Mouse (Mus musculus) ES-E14 (cell line): ENCODE measurements around the gene Msx3. TPM values are rescaled to one million over a fixed set of nuclear protein-coding genes. Genes with fewer than 3 reads are reported as not detected.
A peak's percentile ranks its signal among the peaks of the same experiment; 100 is the strongest.

Experiments used
- DNase-seq: peaks from one replicate; pipeline ENCODE4 v3.0.0-alpha.2; 2013; ENCODE audit warnings: low read depth, low spot score
- H3K27ac ChIP-seq: 2 replicates; pipeline ENCODE4 v1.5.1; 2012; ENCODE audit warnings: low read depth, mild to moderate bottlenecking, low read length, moderate library complexity, mixed read lengths; ENCODE audit not compliant: poor library complexity, insufficient read depth, severe bottlenecking
- H3K36me3 ChIP-seq: 2 replicates; pipeline ENCODE4 v1.6.1; 2012; ENCODE audit warnings: mild to moderate bottlenecking, low read length, moderate library complexity, mixed read lengths; ENCODE audit not compliant: control insufficient read depth, poor library complexity, insufficient read depth, severe bottlenecking
- H3K4me1 ChIP-seq, 2 experiments: fragments of 150-350 bp in 1 of 2; sonication (generic) in 1 of 2; 2 replicates each; pipeline ENCODE4 v1.6.1; 2012; ENCODE audit warnings: low read length in 2 of 2, mild to moderate bottlenecking in 1 of 2, mixed read lengths in 1 of 2; ENCODE audit not compliant: control insufficient read depth in 2 of 2, insufficient read depth in 2 of 2, poor library complexity in 1 of 2
- H3K4me3 ChIP-seq, 2 experiments: fragments of 150-350 bp in 1 of 2; sonication (generic) in 1 of 2; 2 replicates each; pipeline ENCODE4 v1.5.1; 2012; ENCODE audit warnings: low read length in 2 of 2, low read depth in 1 of 2, mild to moderate bottlenecking in 1 of 2, mixed read lengths in 1 of 2; ENCODE audit not compliant: insufficient read depth in 1 of 2, poor library complexity in 1 of 2, severe bottlenecking in 1 of 2
- H3K9ac ChIP-seq: 2 replicates; pipeline ENCODE4 v1.6.1; 2012; ENCODE audit warnings: low read depth, mild to moderate bottlenecking, low read length, mixed read lengths; ENCODE audit not compliant: poor library complexity, insufficient read depth, severe bottlenecking
- H3K9me3 ChIP-seq: fragments of 150-350 bp; sonication (generic); 2 replicates; pipeline ENCODE4 v1.6.1; 2012; ENCODE audit warnings: low read depth, mild to moderate bottlenecking, low read length; ENCODE audit not compliant: control insufficient read depth, insufficient read depth
- CHD2 ChIP-seq: IDR thresholded peaks from 2 replicates; pipeline ENCODE4 v1.6.1; 2014; ENCODE audit warnings: mild to moderate bottlenecking, low read depth, low read length, inconsistent platforms
- HCFC1 ChIP-seq: IDR thresholded peaks from 2 replicates; pipeline ENCODE4 v1.6.1; 2012; ENCODE audit warnings: low read length, inconsistent platforms, borderline replicate concordance; ENCODE audit not compliant: insufficient read depth
- MAFK ChIP-seq: IDR thresholded peaks from 2 replicates; pipeline ENCODE4 v1.6.1; 2014; ENCODE audit warnings: mild to moderate bottlenecking, low read depth, low read length, inconsistent platforms; ENCODE audit not compliant: insufficient read depth
- ZC3H11A ChIP-seq: IDR thresholded peaks from 2 replicates; pipeline ENCODE4 v1.6.1; 2012; ENCODE audit warnings: low read depth, mild to moderate bottlenecking, inconsistent platforms, low read length, borderline replicate concordance
- ZNF384 ChIP-seq: IDR thresholded peaks from 2 replicates; pipeline ENCODE4 v1.6.1; 2012; ENCODE audit warnings: low read depth, low read length, inconsistent platforms
- in situ Hi-C, 2 experiments: fragments of 600-800 bp; cut with MboI; formaldehyde crosslinking; loops; one replicate each; pipeline ENCODE4 v1.15.1; 2025; ENCODE audit warnings: low sequenced_read_pairs in 2 of 2, inconsistent platforms in 1 of 2; ENCODE audit not compliant: unreplicated experiment in 2 of 2
- total RNA-seq: library from RNA; depleted of rRNA; stranded (reverse); fragments of 300-350 nt; gene quantifications from 2 replicates; pipeline ENCODE4 v1.2.3, GENCODE M21; 2012

Msx3 gene
- total RNA-seq, 1 experiment = 0.27 TPM

GRCm38 (mm10) chr7:140070042-140070711 is 21.3 kb upstream of the Msx3 start:
- H3K27ac ChIP-seq = no peak overlapping the region
- peak overlapping the region; percentile 60 to 71 for H3K4me3 ChIP-seq
- DNase-seq = no peak
- H3K9me3 ChIP-seq = no peaks in the 10 kb centered on the region
- in situ Hi-C loops = no loop called here
- peak overlapping the region; percentile 55 for H3K9ac ChIP-seq
- TF ChIP-seq ZNF384 = no peak
- no peak for TF ChIP-seq MAFK
- no peak for TF ChIP-seq CHD2
- TF ChIP-seq ZC3H11A = no peak
- H3K36me3 ChIP-seq = no peaks in the 10 kb centered on the region
- peaks cover 0 to 3% of the 10 kb centered on the region in 2 experiments; a peak in 1 of 4 replicates for H3K4me1 ChIP-seq

- Histone ChIP-seq H3K4me1 (peaks cover 0 to 3% of the 10 kb centered on the region in 2 experiments; a peak in 1 of 4 replicates), H3K9me3 (no peaks in the 10 kb centered on the region), H3K36me3 (no peaks in the 10 kb centered on the region), H3K9ac (no peak overlapping the region), H3K27ac (no peak overlapping the region), H3K4me3 (no peak overlapping the region)
- in situ Hi-C loops = loop anchor here in 1 of 2 experiments (5.0 kb wide), 1 partner anchor 165 kb away; no protein-coding TSS in a partner anchor
- no peak for DNase-seq
- no peak for TF ChIP-seq ZC3H11A
- TF ChIP-seq MAFK = no peak
- TF ChIP-seq CHD2 = no peak
- no peak for TF ChIP-seq ZNF384
- no peak for TF ChIP-seq HCFC1
These were observed 18.5 kb upstream of the Msx3 start for GRCm38 (mm10) chr7:140067397-140067796.

GRCm38 (mm10) chr7:140063092-140063491 is 14.2 kb upstream of the Msx3 start:
- TF ChIP-seq CHD2 (no peak), ZNF384 (no peak), ZC3H11A (peak; percentile 59), HCFC1 (no peak), MAFK (no peak)
- in situ Hi-C loops = no loop called here
- DNase-seq = peak; percentile 83
- Histone ChIP-seq H3K9ac (no peak overlapping the region), H3K4me1 (peaks cover 0 to 9% of the 10 kb centered on the region in 2 experiments; a peak in 2 of 4 replicates), H3K9me3 (no peaks in the 10 kb centered on the region), H3K4me3 (no peak overlapping the region), H3K27ac (no peak overlapping the region), H3K36me3 (no peaks in the 10 kb centered on the region)

DNA sequence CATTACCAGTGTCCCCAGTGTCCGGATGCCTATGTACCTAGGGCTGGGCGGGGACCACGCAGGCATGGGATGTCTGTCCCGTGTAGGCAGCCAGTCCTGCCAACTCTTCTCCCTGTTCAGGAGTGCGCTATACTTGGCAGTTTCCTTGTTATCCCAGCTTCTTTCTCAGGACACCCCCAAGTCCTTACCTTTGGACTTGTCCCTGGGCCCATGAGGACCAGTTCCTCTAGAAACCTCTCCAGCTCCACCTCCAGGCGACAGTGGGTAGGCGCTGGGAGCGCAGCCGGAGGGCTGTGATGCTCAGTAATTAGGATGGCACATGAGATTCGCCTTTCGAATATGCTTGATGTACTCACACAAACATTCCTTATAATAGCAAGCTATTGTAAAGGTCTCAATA is 13.4 kb upstream of the Msx3 start:
- peaks cover 0 to 9% of the 10 kb centered on the region in 2 experiments; a peak in 2 of 4 replicates for H3K4me1 ChIP-seq
- H3K9me3 ChIP-seq = no peaks in the 10 kb centered on the region
- no peak overlapping the region for H3K27ac ChIP-seq
- H3K4me3 ChIP-seq = no peak overlapping the region
- no peak for TF ChIP-seq MAFK
- TF ChIP-seq ZC3H11A = no peak
- TF ChIP-seq HCFC1 = no peak
- no peak for TF ChIP-seq ZNF384
- TF ChIP-seq CHD2 = no peak
- no peak for DNase-seq
- no peak overlapping the region for H3K9ac ChIP-seq
- in situ Hi-C loops = no loop called here
- H3K36me3 ChIP-seq = no peaks in the 10 kb centered on the region

- Histone ChIP-seq H3K27ac (no peak overlapping the region), H3K9me3 (no peaks in the 10 kb centered on the region), H3K9ac (no peak overlapping the region), H3K4me1 (peaks cover 0 to 9% of the 10 kb centered on the region in 2 experiments; a peak in 2 of 4 replicates), H3K36me3 (no peaks in the 10 kb centered on the region), H3K4me3 (peak overlapping the region; percentile 66 to 72; a peak in 3 of 4 replicates)
- in situ Hi-C loops = no loop called here
- TF ChIP-seq ZC3H11A = no peak
- TF ChIP-seq ZNF384 = no peak
- TF ChIP-seq HCFC1 = no peak
- TF ChIP-seq CHD2 = no peak
- no peak for TF ChIP-seq MAFK
- DNase-seq = no peak
These were observed 12.9 kb upstream of the Msx3 start for GRCm38 (mm10) chr7:140061832-140062130.
